Mouse (Mus musculus) retina, adult 2 months (tissue): Measurements from ENCODE around the gene Mbd5.
A peak's percentile ranks its signal among the peaks of the same experiment; 100 is the strongest.

Experiments used
- DNase-seq: peaks from one replicate; pipeline ENCODE4 v3.0.0-alpha.2; 2012; ENCODE audit warnings: low read depth, low spot score

The Mbd5 gene

GRCm38 (mm10) chr2:48948841-48949584 lies at the start of gene Mbd5:
Mbd5 (plus strand) TSS chr2:48949508.
- peak; percentile 97 for DNase-seq

- DNase-seq, result no peak
Measured at GRCm38 (mm10) chr2:48908866-48909265, 40.4 kb upstream of the Mbd5 start.

- DNase-seq, result no peak
Measured at GRCm38 (mm10) chr2:48914185-48914584, 35.1 kb upstream of the Mbd5 start.

GRCm38 (mm10) chr2:48915832-48916231 lies 33.5 kb upstream of the Mbd5 start:
- no peak for DNase-seq

- no peak for DNase-seq
Measured at GRCm38 (mm10) chr2:48935058-48935457, 14.2 kb upstream of the Mbd5 start.

- no peak for DNase-seq
Measured at GRCm38 (mm10) chr2:48947761-48948160, 1.5 kb upstream of the Mbd5 start.

GRCm38 (mm10) chr2:48949743-48950251 lies 489 bp downstream of the Mbd5 start:
- DNase-seq, result peak; percentile 15

- DNase-seq, result no peak
Measured at GRCm38 (mm10) chr2:48950252-48950315, 776 bp downstream of the Mbd5 start, which contains the start of gene Orc4. Orc4 (minus strand) TSS chr2:48950277.

GRCm38 (mm10) chr2:48950316-48950880 lies 1.1 kb downstream of the Mbd5 start:
- DNase-seq, result no peak

GRCm38 (mm10) chr2:48956591-48956990 lies 7.3 kb downstream of the Mbd5 start:
- DNase-seq, result no peak

- DNase-seq, result no peak
Measured at GRCm38 (mm10) chr2:48978920-48979319, 29.6 kb downstream of the Mbd5 start.

- no peak for DNase-seq
Measured at GRCm38 (mm10) chr2:48990322-48990721, 41.0 kb downstream of the Mbd5 start.

GRCm38 (mm10) chr2:49040481-49040880 lies 91.2 kb downstream of the Mbd5 start:
- DNase-seq, result no peak

GRCm38 (mm10) chr2:49050030-49050429 lies 100.7 kb downstream of the Mbd5 start:
- DNase-seq, result no peak

GRCm38 (mm10) chr2:49067886-49068285 lies 118.6 kb downstream of the Mbd5 start:
- no peak for DNase-seq

GRCm38 (mm10) chr2:49084966-49085365 lies 135.7 kb downstream of the Mbd5 start:
- DNase-seq, result no peak

- DNase-seq, result no peak
Measured at GRCm38 (mm10) chr2:49090771-49091170, 141.5 kb downstream of the Mbd5 start.

GRCm38 (mm10) chr2:49096765-49097164 lies 147.5 kb downstream of the Mbd5 start:
- no peak for DNase-seq

GRCm38 (mm10) chr2:49108906-49109305 lies 159.6 kb downstream of the Mbd5 start:
- no peak for DNase-seq

- no peak for DNase-seq
Measured at GRCm38 (mm10) chr2:49119875-49120274, 170.6 kb downstream of the Mbd5 start.

- DNase-seq, result no peak
Measured at GRCm38 (mm10) chr2:49121603-49122002, 172.3 kb downstream of the Mbd5 start.

GRCm38 (mm10) chr2:49142186-49142585 lies 192.9 kb downstream of the Mbd5 start:
- DNase-seq, result no peak

GRCm38 (mm10) chr2:49153649-49154048 lies 204.3 kb downstream of the Mbd5 start:
- no peak for DNase-seq
